21 mouse cellular contexts compared by ENCODE assay signal in the genomic region with DNA sequence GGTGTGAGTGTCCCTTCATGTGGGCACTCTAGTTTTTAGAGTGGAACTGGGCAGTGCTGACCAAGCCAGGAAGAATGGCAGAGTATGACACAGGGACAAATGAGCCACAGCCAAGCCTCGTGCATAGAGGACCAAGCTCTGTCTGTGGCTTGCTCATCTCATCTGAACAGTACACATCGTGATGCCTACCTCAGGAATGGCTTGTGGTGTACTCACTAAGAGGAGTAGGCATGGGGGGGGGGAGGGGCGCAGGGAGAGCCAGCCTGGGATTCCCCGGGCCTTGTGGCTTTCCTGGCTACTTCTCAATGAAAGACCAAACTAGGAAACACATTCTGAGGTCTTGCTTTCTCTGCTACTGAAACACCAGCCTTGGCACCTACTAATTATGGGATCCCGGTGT.
"Had no signal": no experiment of that assay in that cellular context is flagged by ENCODE, and none has a peak within 500 bp of the region (broad histone marks: within the 10 kb centered on the region; RNA-seq: fewer than 3 reads in every experiment).

No protein-coding gene starts in this region.

- DNase-seq: gastrocnemius, postnatal 14 days; heart, adult 18-20 months; heart, postnatal 10 days; heart, postnatal 4 days; kidney, adult 18-20 months; kidney, adult 8-10 months; kidney, postnatal 14 days; kidney, postnatal 36 days; layer of hippocampus, adult 9-11 months; layer of hippocampus, postnatal 36 days; liver had no signal

- H3K27me3 ChIP-seq: intestine, embryonic 15.5 days had no signal

- H3K36me3 ChIP-seq: heart, embryonic 10.5 days; heart, embryonic 12.5 days; hindbrain, embryonic 10.5 days; hindbrain, embryonic 12.5 days; intestine, embryonic 15.5 days; limb, embryonic 10.5 days; limb, embryonic 12.5 days had no signal

- ATAC-seq: hindbrain, embryonic 16.5 days; inflammation-experienced regulatory T-cells, adult 6 months; intestine, embryonic 15.5 days; intestine, postnatal 0 days had no signal

- H3K9me3 ChIP-seq: heart, embryonic 10.5 days; heart, embryonic 12.5 days; hindbrain, embryonic 10.5 days; hindbrain, embryonic 12.5 days; intestine, embryonic 15.5 days; limb, embryonic 10.5 days; limb, embryonic 12.5 days had no signal

- H3K4me3 ChIP-seq: hindbrain, embryonic 12.5 days; intestine, embryonic 15.5 days had no signal
